Mouse (Mus musculus): ENCODE results near the gene Slc22a4.

- TF ChIP-seq POLR2A (IDR thresholded peaks at IDR 0.05; ENCODE audit: low read depth, low read length): no peak
- TF ChIP-seq CTCF (IDR thresholded peaks at IDR 0.05; ENCODE audit: borderline replicate concordance, insufficient read depth, low read length): no peak
These were observed 25.2 kb upstream of the Slc22a4 start for GRCm38 (mm10) chr11:54053090-54053489.
